Mouse (Mus musculus): ENCODE data around the gene Btbd1.

- TF ChIP-seq CTCF (conservative IDR thresholded peaks at IDR 0.05; ENCODE audit: low read length) (no peak), POU5F1 (IDR thresholded peaks at IDR 0.05; ENCODE audit: borderline replicate concordance, low read length) (no peak)
Measured at GRCm38 (mm10) chr7:81789095-81789757, 40.0 kb downstream of the Btbd1 start, which contains the start of gene 3110040N11Rik.
